Mouse (Mus musculus): ENCODE measurements around the gene Zfp53. TPM values are rescaled to one million over a fixed set of nuclear protein-coding genes. Genes with fewer than 3 reads are reported as not detected.

The Zfp53 gene
- polyA plus RNA-seq (2012; rRNA removed; ENCODE audit: low replicate concordance) = 1.4 and 1.7 TPM in 2 replicates

GRCm38 (mm10) chr17:21488760-21489499, at the start of gene Zfp53:
Gene Zfp53 (plus strand): TSS chr17:21488998.

GRCm38 (mm10) chr17:21450138-21450704, 38.6 kb upstream of the Zfp53 start, which contains the start of gene Zfp51:
Gene Zfp51 (plus strand): TSS chr17:21450374.

GRCm38 (mm10) chr17:21535096-21536001, 46.6 kb downstream of the Zfp53 start, which contains the start of gene Zfp52:
Gene Zfp52 (plus strand): TSS chr17:21535539.

Other genes with a start within 250 kb of the Zfp53 start
- not detected in 2 replicates for gene Vmn1r235, start 232.6 kb upstream of the Zfp53 start, polyA plus RNA-seq (2012; rRNA removed; ENCODE audit: low replicate concordance)
- gene Vmn1r236, start 206.1 kb upstream of the Zfp53 start, polyA plus RNA-seq (2012; rRNA removed; ENCODE audit: low replicate concordance) = not detected in 2 replicates
- not detected in 2 replicates for gene Vmn1r237, start 177.1 kb upstream of the Zfp53 start, polyA plus RNA-seq (2012; rRNA removed; ENCODE audit: low replicate concordance)
- gene Zfp677, start 105.2 kb upstream of the Zfp53 start, polyA plus RNA-seq (2012; rRNA removed; ENCODE audit: low replicate concordance) = not detected in 2 replicates
- 0.06 and 0.25 TPM in 2 replicates for gene Zfp54, start 65.8 kb upstream of the Zfp53 start, polyA plus RNA-seq (2012; rRNA removed; ENCODE audit: low replicate concordance)
- 0.12 TPM in 1 of 2 replicates, not detected in the other for gene Zfp51, start 38.6 kb upstream of the Zfp53 start, polyA plus RNA-seq (2012; rRNA removed; ENCODE audit: low replicate concordance)
- gene Zfp52, start 46.5 kb downstream of the Zfp53 start, polyA plus RNA-seq (2012; rRNA removed; ENCODE audit: low replicate concordance) = 0.06 TPM in 1 of 2 replicates, not detected in the other
- gene Zfp948, start 78.0 kb downstream of the Zfp53 start, polyA plus RNA-seq (2012; rRNA removed; ENCODE audit: low replicate concordance) = 0.07 and 0.19 TPM in 2 replicates
- 0.06 and 0.11 TPM in 2 replicates for gene Zfp983, start 161.6 kb downstream of the Zfp53 start, polyA plus RNA-seq (2012; rRNA removed; ENCODE audit: low replicate concordance)
- not detected in 2 replicates for gene Gm10226, start 202.9 kb downstream of the Zfp53 start, polyA plus RNA-seq (2012; rRNA removed; ENCODE audit: low replicate concordance)
- 0.06 and 0.08 TPM in 2 replicates for gene Zfp760, start 218.7 kb downstream of the Zfp53 start, polyA plus RNA-seq (2012; rRNA removed; ENCODE audit: low replicate concordance)
- 0.25 and 0.63 TPM in 2 replicates for gene Zfp229, start 241.8 kb downstream of the Zfp53 start, polyA plus RNA-seq (2012; rRNA removed; ENCODE audit: low replicate concordance)

Measured in duodenum, adult 2 months (tissue).